Mouse (Mus musculus): ENCODE data around the gene Sp3.

DNA sequence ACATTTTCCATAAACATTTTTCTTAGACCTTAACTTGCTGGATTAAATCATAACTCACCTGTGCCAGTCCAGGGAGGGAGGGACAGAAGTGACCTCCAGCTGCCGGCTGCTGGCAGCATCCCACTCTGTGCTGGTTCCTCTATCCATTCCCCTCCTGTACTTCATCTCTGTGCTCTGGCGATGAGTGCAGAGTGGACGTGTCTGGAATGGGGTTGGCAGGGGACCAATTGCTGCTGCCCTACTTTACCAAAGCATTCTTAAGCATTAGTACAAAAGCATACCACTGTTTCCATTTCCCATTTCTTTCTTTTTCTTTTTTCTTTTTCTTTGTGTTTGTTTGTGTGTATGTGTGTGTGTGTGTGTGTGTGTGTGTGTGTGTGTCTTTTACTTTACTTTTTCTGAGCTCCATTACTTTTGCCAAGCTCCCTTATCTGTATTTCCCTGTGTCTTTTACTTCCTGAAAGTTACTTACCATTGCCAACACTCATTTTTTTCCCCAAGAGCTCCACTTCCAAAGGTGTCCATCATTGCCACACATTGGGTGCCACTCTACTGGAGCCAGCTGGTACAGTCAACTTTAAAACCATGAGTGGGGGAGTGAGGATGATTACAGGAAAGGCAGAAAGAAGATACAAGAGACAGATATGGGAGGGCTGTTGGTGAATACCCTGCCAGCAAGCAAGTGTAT, 82.0 kb downstream of the Sp3 start:
- TF ChIP-seq MAX (IDR thresholded peaks at IDR 0.05; ENCODE audit: low read depth) (no peak), E2F4 (IDR thresholded peaks at IDR 0.05; ENCODE audit: insufficient read depth) (no peak), MYOG (IDR thresholded peaks at IDR 0.05; ENCODE audit: control insufficient read depth in 1 of 3, insufficient read depth in 1 of 3, insufficient read length in 2 of 3, low read depth in 2 of 3) (no peak), TCF12 (IDR thresholded peaks at IDR 0.05; ENCODE audit: insufficient read depth, poor library complexity, severe bottlenecking) (no peak), POLR2A (IDR thresholded peaks at IDR 0.05; ENCODE audit: insufficient read length, low read depth) (no peak), POLR2AphosphoS2 (IDR thresholded peaks at IDR 0.05; ENCODE audit: insufficient read length, low read depth) (no peak), MYOD1 (IDR thresholded peaks at IDR 0.05; ENCODE audit: control insufficient read depth in 1 of 3, insufficient read length in 2 of 3, low read depth in 2 of 3) (no peak), REST (IDR thresholded peaks at IDR 0.05; ENCODE audit: insufficient read depth, insufficient read length) (no peak), USF1 (IDR thresholded peaks at IDR 0.05; ENCODE audit: low read depth) (no peak), SRF (IDR thresholded peaks at IDR 0.05; ENCODE audit: control insufficient read depth, insufficient read length, low read depth) (no peak)
